Mouse (Mus musculus) lung, postnatal 0 days (tissue): ENCODE measurements at regions not wholly inside any gene's neighbourhood (a gene's known extent, or its start where the extent isn't known, plus 50 kb on each side); places are given as distances from the start of the nearest gene placed in this dataset.

Experiments
- ATAC-seq: fragments of 200-750 bp; cut with Nextera tagmentation; 2 replicates; pipeline ENCODE4 v1.8.0; 2017; ENCODE audit warnings: moderate library complexity
- DNase-seq: peaks from one replicate; pipeline ENCODE4 v3.0.0-alpha.2; 2016; ENCODE audit warnings: low spot score
- H3K27ac ChIP-seq: fragments of 300-500 bp; sonication (generic); 2 replicates; pipeline ENCODE4 v1.5.1; 2014; ENCODE audit warnings: antibody characterized with exemption, mild to moderate bottlenecking, low read length, mixed read lengths
- H3K27me3 ChIP-seq: fragments of 300-500 bp; sonication (generic); replicated peaks from 2 replicates; pipeline ENCODE4 v1.6.1; 2014; ENCODE audit warnings: low read length, mixed read lengths; ENCODE audit not compliant: insufficient read depth
- H3K36me3 ChIP-seq: fragments of 300-500 bp; sonication (generic); 2 replicates; pipeline ENCODE4 v1.6.1; 2014; ENCODE audit warnings: low read length, mixed read lengths; ENCODE audit not compliant: insufficient read depth
- H3K4me1 ChIP-seq: fragments of 300-500 bp; sonication (generic); 2 replicates; pipeline ENCODE4 v1.6.1; 2014; ENCODE audit warnings: antibody characterized with exemption, low read depth, low read length, mixed read lengths; ENCODE audit not compliant: insufficient read depth
- H3K4me2 ChIP-seq: fragments of 300-500 bp; sonication (generic); replicated peaks from 2 replicates; pipeline ENCODE4 v1.6.1; 2014; ENCODE audit warnings: low read depth, mild to moderate bottlenecking, low read length, moderate library complexity, mixed read lengths
- H3K4me3 ChIP-seq: fragments of 300-500 bp; sonication (generic); 2 replicates; pipeline ENCODE4 v1.5.1; 2014; ENCODE audit warnings: low read depth, low read length
- H3K9ac ChIP-seq: fragments of 300-500 bp; sonication (generic); replicated peaks from 2 replicates; pipeline ENCODE4 v1.6.1; 2014; ENCODE audit warnings: low read depth, mild to moderate bottlenecking
- H3K9me3 ChIP-seq: fragments of 300-500 bp; sonication (generic); 2 replicates; pipeline ENCODE4 v1.6.1; 2016; ENCODE audit warnings: low read length, mixed read lengths
- CTCF ChIP-seq: IDR thresholded peaks from 2 replicates; pipeline ENCODE4 v1.5.1; 2016; ENCODE audit warnings: antibody characterized with exemption, mild to moderate bottlenecking
- EP300 ChIP-seq: IDR thresholded peaks from 2 replicates; pipeline ENCODE4 v1.6.1; 2016; ENCODE audit warnings: antibody characterized with exemption, mild to moderate bottlenecking, control low read depth
- WGBS: fragments of 180-500 bp; shearing (Covaris S2); extraction: QIAGEN DNeasy Blood & Tissue Kit; methylation state at CpG from one replicate; pipeline ENCODE4 v1.1.7; 2014; 5-methylcytosine and 5-hydroxymethylcytosine counted together

DNA sequence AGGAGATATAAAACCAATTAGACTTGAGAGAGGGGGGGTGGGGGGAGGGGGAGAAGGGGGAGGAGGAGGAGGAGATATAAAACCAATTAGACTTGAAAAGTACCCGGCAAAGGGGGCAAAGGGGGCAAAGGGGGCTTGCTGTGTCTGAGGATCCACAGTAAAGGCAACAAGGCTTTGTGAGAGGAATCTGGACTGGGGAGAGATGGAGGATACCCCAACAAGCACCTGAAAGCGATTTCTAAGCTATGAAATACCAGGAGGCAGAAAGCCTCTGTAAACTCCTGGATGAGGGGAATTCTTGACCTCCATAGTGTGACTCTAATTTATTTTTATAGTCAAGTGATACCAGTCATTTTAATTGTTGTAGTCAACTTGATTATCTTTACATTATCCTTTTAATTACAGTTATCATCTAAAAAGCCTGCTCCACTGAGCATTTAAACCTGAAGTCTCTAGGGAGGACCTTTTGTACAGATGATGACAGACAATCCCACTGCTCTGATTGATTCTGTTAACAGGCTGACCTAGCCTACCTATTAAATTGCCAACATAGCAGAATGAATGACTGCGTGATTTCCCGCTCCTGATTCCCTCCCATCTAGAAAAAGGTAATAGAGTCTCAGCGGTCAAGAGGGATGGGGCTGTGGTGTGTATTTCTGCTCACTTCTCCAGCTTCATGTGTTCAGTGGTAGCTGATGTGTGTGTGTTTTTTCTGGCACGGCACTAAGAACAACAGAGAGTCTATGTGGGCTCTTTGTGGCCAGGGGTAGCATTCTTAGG is 195.4 kb downstream of the Cpe start:
- no peak for DNase-seq
- no peak overlapping the region for H3K9ac ChIP-seq
- TF ChIP-seq EP300 = no peak
- TF ChIP-seq CTCF = no peak
- H3K27me3 ChIP-seq = no peaks in the 10 kb centered on the region
- no peaks in the 10 kb centered on the region for H3K9me3 ChIP-seq
- WGBS = 64% methylated on average over 6 of the region's 6 CpGs
- ATAC-seq = no peak
- H3K4me2 ChIP-seq = no peak overlapping the region
- H3K36me3 ChIP-seq = no peaks in the 10 kb centered on the region
- no peak overlapping the region for H3K4me3 ChIP-seq
- no peak overlapping the region for H3K27ac ChIP-seq
- H3K4me1 ChIP-seq = no peaks in the 10 kb centered on the region

- Histone ChIP-seq H3K4me1 (no peaks in the 10 kb centered on the region), H3K4me3 (no peak overlapping the region), H3K27me3 (no peaks in the 10 kb centered on the region), H3K9me3 (no peaks in the 10 kb centered on the region), H3K27ac (no peak overlapping the region), H3K4me2 (no peak overlapping the region), H3K9ac (no peak overlapping the region), H3K36me3 (no peaks in the 10 kb centered on the region)
- DNase-seq = no peak
- no peak for TF ChIP-seq CTCF
- no peak for TF ChIP-seq EP300
- 63% methylated on average over 14 of the region's 14 CpGs for WGBS
- no peak for ATAC-seq
These were observed 196.3 kb downstream of the Cpe start for GRCm38 (mm10) chr8:64496333-64497213.

DNA sequence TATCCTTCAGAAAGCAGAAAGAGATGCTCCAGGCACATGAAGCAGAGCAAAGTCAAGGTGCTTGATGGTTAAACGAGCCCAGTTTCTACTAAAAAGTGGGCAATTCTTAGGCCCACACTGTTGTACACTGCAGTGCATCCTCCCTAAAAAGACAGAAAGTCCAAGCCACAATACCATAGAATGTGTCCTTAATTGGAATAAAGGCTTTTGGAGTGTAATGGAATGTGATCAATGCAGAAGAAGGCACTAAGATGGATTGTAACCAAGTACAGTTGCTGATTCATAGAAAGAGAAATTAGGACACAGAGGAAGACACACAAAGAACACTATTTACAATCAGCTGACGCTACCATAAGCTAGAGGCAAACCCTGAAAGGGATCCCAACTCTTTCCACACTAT is 201.3 kb downstream of the Cpe start:
- no peaks in the 10 kb centered on the region for H3K27me3 ChIP-seq
- WGBS = 89% methylated on average over 2 of the region's 2 CpGs
- no peak for TF ChIP-seq EP300
- no peak for TF ChIP-seq CTCF

DNA sequence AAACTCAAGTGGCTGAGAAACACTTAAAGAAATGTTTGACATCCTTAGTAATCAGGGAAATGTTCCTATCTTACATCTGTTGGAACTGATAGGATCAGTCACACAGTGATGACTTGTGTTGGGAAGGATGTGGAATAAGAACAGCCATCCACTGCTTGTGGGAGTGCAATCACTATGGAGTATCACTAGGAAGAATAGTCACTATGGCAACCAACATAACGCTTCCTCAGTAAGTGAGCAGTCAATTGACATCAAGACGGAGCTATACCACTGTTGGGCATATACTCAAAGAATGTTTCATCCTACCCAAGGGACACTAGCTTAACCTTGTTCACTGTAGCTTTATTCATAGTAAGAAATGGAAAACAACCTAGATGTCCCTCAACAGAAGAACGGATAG is 204.8 kb downstream of the Cpe start:
- WGBS = 77% methylated on average over 3 of the region's 3 CpGs
- no peak for ATAC-seq
- no peaks in the 10 kb centered on the region for H3K36me3 ChIP-seq
- H3K27ac ChIP-seq = no peak overlapping the region
- no peaks in the 10 kb centered on the region for H3K4me1 ChIP-seq
- H3K27me3 ChIP-seq = no peaks in the 10 kb centered on the region
- TF ChIP-seq CTCF (no peak), EP300 (no peak)
- no peak for DNase-seq
- H3K9ac ChIP-seq = no peak overlapping the region
- H3K4me2 ChIP-seq = no peak overlapping the region
- no peaks in the 10 kb centered on the region for H3K9me3 ChIP-seq
- no peak overlapping the region for H3K4me3 ChIP-seq

More for the DNA sequence above, 201.3 kb downstream of the Cpe start:
- H3K9ac ChIP-seq = no peak overlapping the region
- ATAC-seq (no peak), DNase-seq (no peak)
- H3K27ac ChIP-seq = no peak overlapping the region
- no peaks in the 10 kb centered on the region for H3K4me1 ChIP-seq
- H3K4me3 ChIP-seq = no peak overlapping the region
- no peaks in the 10 kb centered on the region for H3K36me3 ChIP-seq
- no peaks in the 10 kb centered on the region for H3K9me3 ChIP-seq
- H3K4me2 ChIP-seq = no peak overlapping the region

DNA sequence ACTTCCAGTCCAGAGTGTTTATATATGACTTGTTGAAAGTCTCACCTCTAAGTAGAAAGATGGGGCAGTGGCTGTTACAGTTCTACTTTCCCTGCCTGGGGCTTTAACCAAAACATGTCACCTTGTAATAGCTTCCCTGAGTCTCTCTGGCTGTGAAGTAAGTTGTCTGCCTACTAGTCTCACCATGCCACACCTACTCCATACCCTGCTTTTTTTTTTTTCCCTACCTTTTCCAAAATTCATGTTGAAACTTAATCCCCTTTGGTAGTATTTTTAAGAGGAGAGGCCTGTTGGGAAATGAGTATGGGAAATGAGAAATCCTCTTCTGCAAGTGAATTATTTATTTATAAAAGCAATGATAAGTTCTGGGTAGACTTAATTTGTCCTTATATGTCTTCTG is 219.6 kb downstream of the Cpe start:
- no peaks in the 10 kb centered on the region for H3K9me3 ChIP-seq
- no peak overlapping the region for H3K4me3 ChIP-seq
- no peak overlapping the region for H3K9ac ChIP-seq
- no peak for TF ChIP-seq CTCF
- TF ChIP-seq EP300 = no peak
- no peak overlapping the region for H3K4me2 ChIP-seq
- DNase-seq = no peak
- no peaks in the 10 kb centered on the region for H3K4me1 ChIP-seq
- H3K27ac ChIP-seq = no peak overlapping the region
- H3K36me3 ChIP-seq = no peaks in the 10 kb centered on the region
- no peaks in the 10 kb centered on the region for H3K27me3 ChIP-seq
- no peak for ATAC-seq

DNA sequence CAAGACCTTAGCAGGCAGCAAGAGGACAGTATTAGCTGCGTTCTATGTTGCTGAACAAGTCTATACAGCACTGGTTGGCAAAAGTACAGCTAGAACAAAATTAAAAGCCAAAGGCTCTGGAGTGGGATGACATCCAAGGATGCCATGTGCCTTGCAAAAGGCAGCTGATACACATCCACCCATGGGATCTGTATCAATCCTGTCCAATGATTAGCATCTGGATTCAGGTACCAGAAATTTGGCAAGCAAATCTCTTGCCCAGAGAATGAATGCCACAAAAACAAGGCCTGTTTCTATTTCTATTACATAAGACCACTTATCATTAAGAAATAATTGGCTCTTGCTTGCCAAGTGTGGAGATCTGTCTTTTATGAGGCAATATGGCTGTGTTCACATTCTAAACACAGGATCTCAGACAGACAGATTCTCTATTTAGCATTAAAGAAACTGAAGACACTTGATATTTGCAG is 220.0 kb downstream of the Cpe start:
- Histone ChIP-seq H3K9ac (no peak overlapping the region), H3K27me3 (no peaks in the 10 kb centered on the region), H3K36me3 (no peaks in the 10 kb centered on the region), H3K4me2 (no peak overlapping the region), H3K4me1 (no peaks in the 10 kb centered on the region), H3K9me3 (no peaks in the 10 kb centered on the region), H3K4me3 (no peak overlapping the region), H3K27ac (no peak overlapping the region)
- DNase-seq (peak; percentile 7), ATAC-seq (no peak)
- TF ChIP-seq CTCF (no peak), EP300 (no peak)
- 86% methylated on average over 1 of the region's 1 CpGs for WGBS
